Mouse (Mus musculus): Measurements from ENCODE around the gene Lrrc32.

Lrrc32 gene

GRCm38 (mm10) chr7:98488398-98489130 lies 519 bp upstream of the Lrrc32 start:
- no peak for DNase-seq (ENCODE audit: low read depth, low spot score)

GRCm38 (mm10) chr7:98489623-98490084 lies 571 bp downstream of the Lrrc32 start:
- no peak for DNase-seq (ENCODE audit: low read depth, low spot score)

- no peak for DNase-seq (ENCODE audit: low read depth, low spot score)
Measured at GRCm38 (mm10) chr7:98490328-98490727, 1.2 kb downstream of the Lrrc32 start.

- no peak for DNase-seq (ENCODE audit: low read depth, low spot score)
Measured at GRCm38 (mm10) chr7:98490911-98491310, 1.8 kb downstream of the Lrrc32 start.

- no peak for DNase-seq (ENCODE audit: low read depth, low spot score)
Measured at GRCm38 (mm10) chr7:98491451-98492200, 2.5 kb downstream of the Lrrc32 start.

- no peak for DNase-seq (ENCODE audit: low read depth, low spot score)
Measured at GRCm38 (mm10) chr7:98492331-98492730, 3.2 kb downstream of the Lrrc32 start.

- no peak for DNase-seq (ENCODE audit: low read depth, low spot score)
Measured at GRCm38 (mm10) chr7:98493307-98493706, 4.2 kb downstream of the Lrrc32 start.

GRCm38 (mm10) chr7:98493901-98494480 lies 4.9 kb downstream of the Lrrc32 start:
- DNase-seq (ENCODE audit: low read depth, low spot score) = no peak

- no peak for DNase-seq (ENCODE audit: low read depth, low spot score)
Measured at GRCm38 (mm10) chr7:98495591-98495990, 6.5 kb downstream of the Lrrc32 start.

GRCm38 (mm10) chr7:98497451-98497850 lies 8.4 kb downstream of the Lrrc32 start:
- no peak for DNase-seq (ENCODE audit: low read depth, low spot score)

- DNase-seq (ENCODE audit: low read depth, low spot score) = no peak
Measured at GRCm38 (mm10) chr7:98498101-98498500, 9.0 kb downstream of the Lrrc32 start.

GRCm38 (mm10) chr7:98498656-98499560 lies 9.8 kb downstream of the Lrrc32 start:
- no peak for DNase-seq (ENCODE audit: low read depth, low spot score)

GRCm38 (mm10) chr7:98499561-98500292 lies 10.6 kb downstream of the Lrrc32 start:
- DNase-seq (ENCODE audit: low read depth, low spot score) = no peak

- DNase-seq (ENCODE audit: low read depth, low spot score) = no peak
Measured at GRCm38 (mm10) chr7:98500470-98500869, 11.4 kb downstream of the Lrrc32 start.

- no peak for DNase-seq (ENCODE audit: low read depth, low spot score)
Measured at GRCm38 (mm10) chr7:98501078-98501477, 12.0 kb downstream of the Lrrc32 start.

GRCm38 (mm10) chr7:98502921-98503320 lies 13.8 kb downstream of the Lrrc32 start:
- no peak for DNase-seq (ENCODE audit: low read depth, low spot score)

- DNase-seq (ENCODE audit: low read depth, low spot score) = no peak
Measured at GRCm38 (mm10) chr7:98503951-98504647, 15.0 kb downstream of the Lrrc32 start.

GRCm38 (mm10) chr7:98504726-98505314 lies 15.7 kb downstream of the Lrrc32 start:
- DNase-seq (ENCODE audit: low read depth, low spot score) = no peak

- no peak for DNase-seq (ENCODE audit: low read depth, low spot score)
Measured at GRCm38 (mm10) chr7:98505664-98506063, 16.6 kb downstream of the Lrrc32 start.

Measured in retina, adult 2 months (tissue).